Mouse (Mus musculus): ENCODE measurements around the gene Gtsf1l.
"Not testable (repeated sequence)": the region's sequence is repeated elsewhere in the genome, so short reads cannot be mapped to it uniquely, and the experiment has no call there.

Gene Gtsf1l

GRCm38 (mm10) chr2:163085047-163085446 lies 2.6 kb downstream of the Gtsf1l start:
- DNase-seq, result no peak

GRCm38 (mm10) chr2:163084519-163084918 lies 3.1 kb downstream of the Gtsf1l start:
- DNase-seq, result no peak

GRCm38 (mm10) chr2:163082591-163082990 lies 5.1 kb downstream of the Gtsf1l start:
- DNase-seq, result peak; percentile 50 to 72

GRCm38 (mm10) chr2:163079041-163079440 lies 8.6 kb downstream of the Gtsf1l start:
- DNase-seq, result no peak

- no peak for DNase-seq
Observed at GRCm38 (mm10) chr2:163075234-163075633, 12.4 kb downstream of the Gtsf1l start.

GRCm38 (mm10) chr2:163074808-163075207 lies 12.8 kb downstream of the Gtsf1l start:
- no peak for DNase-seq

GRCm38 (mm10) chr2:163074006-163074405 lies 13.6 kb downstream of the Gtsf1l start:
- no peak for DNase-seq

- DNase-seq, result no peak
Observed at GRCm38 (mm10) chr2:163073023-163073757, 14.5 kb downstream of the Gtsf1l start.

- DNase-seq, result no peak
Observed at GRCm38 (mm10) chr2:163071590-163071989, 16.1 kb downstream of the Gtsf1l start.

- DNase-seq, result no peak
Observed at GRCm38 (mm10) chr2:163070213-163070612, 17.4 kb downstream of the Gtsf1l start.

- no peak for DNase-seq
Observed at GRCm38 (mm10) chr2:163067233-163067632, 20.4 kb downstream of the Gtsf1l start.

- DNase-seq, result no peak
Observed at GRCm38 (mm10) chr2:163066326-163066725, 21.3 kb downstream of the Gtsf1l start.

- no peak for DNase-seq
Observed at GRCm38 (mm10) chr2:163062119-163062508, 25.5 kb downstream of the Gtsf1l start.

- no peak for DNase-seq
Observed at GRCm38 (mm10) chr2:163061203-163062118, 26.2 kb downstream of the Gtsf1l start.

GRCm38 (mm10) chr2:163060630-163061029 lies 27.0 kb downstream of the Gtsf1l start:
- DNase-seq, result no peak

GRCm38 (mm10) chr2:163058981-163059380 lies 28.7 kb downstream of the Gtsf1l start:
- not testable (repeated sequence) for DNase-seq

GRCm38 (mm10) chr2:163056584-163056983 lies 31.1 kb downstream of the Gtsf1l start:
- DNase-seq, result no peak

- no peak for DNase-seq
Observed at GRCm38 (mm10) chr2:163055715-163056114, 31.9 kb downstream of the Gtsf1l start.

GRCm38 (mm10) chr2:163054891-163055494 lies 32.7 kb downstream of the Gtsf1l start:
- no peak for DNase-seq

- peak; percentile 93 to 96 for DNase-seq
Observed at GRCm38 (mm10) chr2:163054335-163054840, 33.3 kb downstream of the Gtsf1l start, which contains the start of gene Mybl2. Gene Mybl2 (plus strand): TSS chr2:163054687.

- DNase-seq, result no peak
Observed at GRCm38 (mm10) chr2:163052826-163053225, 34.8 kb downstream of the Gtsf1l start.

GRCm38 (mm10) chr2:163052101-163052500 lies 35.6 kb downstream of the Gtsf1l start:
- no peak for DNase-seq

GRCm38 (mm10) chr2:163051691-163052090 lies 36.0 kb downstream of the Gtsf1l start:
- no peak for DNase-seq

Data from kidney, postnatal 25 days (tissue).